21 mouse cellular contexts compared by ENCODE assay signal in the genomic region with DNA sequence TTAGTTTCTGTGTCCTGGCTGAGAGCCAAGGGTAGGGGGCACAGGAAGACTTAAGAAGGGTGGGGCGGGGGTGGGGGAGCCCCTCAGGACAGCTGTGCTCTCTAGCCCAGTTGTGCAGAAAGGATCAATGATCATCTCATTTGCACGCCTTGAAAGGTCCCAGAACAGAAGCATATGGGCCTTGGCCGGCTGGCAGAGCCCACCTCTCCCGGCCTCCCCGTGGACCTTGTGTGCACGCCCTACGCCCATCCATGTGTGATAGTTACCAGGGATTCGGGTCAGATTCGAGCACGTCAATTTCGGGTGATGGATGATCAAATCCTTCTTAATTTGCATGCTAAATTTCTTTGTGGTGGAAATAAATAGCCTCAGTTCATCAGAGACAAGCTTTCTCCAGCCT.
"Had no signal": no experiment of that assay in that cellular context is flagged by ENCODE, and none has a peak within 500 bp of the region (broad histone marks: within the 10 kb centered on the region; RNA-seq: fewer than 3 reads in every experiment).

No protein-coding gene starts in this region.

- H3K27ac ChIP-seq: kidney, embryonic 15.5 days; limb, embryonic 10.5 days; limb, embryonic 13.5 days; liver, embryonic 12.5 days; liver, embryonic 15.5 days; lung, embryonic 15.5 days; midbrain, embryonic 15.5 days had no signal

- H3K4me3 ChIP-seq: kidney, embryonic 15.5 days; limb, embryonic 10.5 days; limb, embryonic 13.5 days; liver, embryonic 12.5 days; liver, embryonic 15.5 days; lung, embryonic 15.5 days; megakaryocyte, embryonic 14.5 days; midbrain, embryonic 15.5 days had no signal

- H3K9ac ChIP-seq: kidney, embryonic 15.5 days; limb, embryonic 13.5 days; liver, embryonic 12.5 days; liver, embryonic 15.5 days; lung, embryonic 15.5 days; midbrain, embryonic 15.5 days had no signal

- H3K4me2 ChIP-seq: kidney, embryonic 15.5 days; limb, embryonic 13.5 days; liver, embryonic 12.5 days; liver, embryonic 15.5 days; lung, embryonic 15.5 days; midbrain, embryonic 11.5 days; midbrain, embryonic 15.5 days had no signal

- DNase-seq: kidney, adult 11 months; kidney, adult 8-10 months; kidney, postnatal 10 days; kidney, postnatal 36 days; layer of hippocampus, postnatal 36 days; liver; lung, adult 18-20 months; lung, postnatal 10 days; lung, postnatal 36 days; retina, postnatal 1 day; thymus, adult 18-20 months; thymus, postnatal 36 days had no signal

- ATAC-seq: liver, embryonic 12.5 days; midbrain, embryonic 15.5 days had no signal

- H3K4me1 ChIP-seq: liver, embryonic 12.5 days; liver, embryonic 15.5 days; megakaryocyte, embryonic 14.5 days had no signal

- H3K36me3 ChIP-seq: kidney, embryonic 15.5 days; limb, embryonic 10.5 days; limb, embryonic 13.5 days; liver, embryonic 12.5 days; liver, embryonic 15.5 days; lung, embryonic 15.5 days; midbrain, embryonic 15.5 days had no signal

- H3K9me3 ChIP-seq: kidney, embryonic 15.5 days; limb, embryonic 10.5 days; limb, embryonic 13.5 days; liver, embryonic 12.5 days; liver, embryonic 15.5 days; lung, embryonic 15.5 days; megakaryocyte, embryonic 14.5 days; midbrain, embryonic 15.5 days had no signal

- H3K27me3 ChIP-seq: kidney, embryonic 15.5 days; limb, embryonic 13.5 days; liver, embryonic 12.5 days; liver, embryonic 15.5 days; lung, embryonic 15.5 days; midbrain, embryonic 15.5 days had no signal
